Mouse (Mus musculus) ES-Bruce4 (cell line): Measurements from ENCODE around the gene Gm45716. TPM values are rescaled to one million over a fixed set of nuclear protein-coding genes. Genes with fewer than 3 reads are reported as not detected.

Experiments
- H3K27ac ChIP-seq: 2 replicates; pipeline ENCODE4 v1.5.1; 2012; ENCODE audit warnings: low read length, inconsistent platforms; ENCODE audit not compliant: insufficient read depth
- H3K27me3 ChIP-seq: 2 replicates; pipeline ENCODE4 v1.6.1; 2012; ENCODE audit warnings: mild to moderate bottlenecking, low read length, inconsistent platforms; ENCODE audit not compliant: control insufficient read depth, poor library complexity, insufficient read depth, severe bottlenecking
- H3K36me3 ChIP-seq: 2 replicates; pipeline ENCODE4 v1.6.1; 2012; ENCODE audit warnings: inconsistent platforms, mild to moderate bottlenecking, low read length, moderate library complexity; ENCODE audit not compliant: control insufficient read depth, poor library complexity, insufficient read depth, severe bottlenecking
- H3K4me1 ChIP-seq: one replicate; pipeline ENCODE4 v1.8.1; 2011; ENCODE audit warnings: low read length; ENCODE audit not compliant: control insufficient read depth, insufficient read depth
- H3K4me3 ChIP-seq: 2 replicates; pipeline ENCODE4 v1.5.1; 2011; ENCODE audit warnings: low read depth, mild to moderate bottlenecking, low read length
- H3K9ac ChIP-seq: 2 replicates; pipeline ENCODE4 v1.6.1; 2012; ENCODE audit warnings: low read depth, mild to moderate bottlenecking, inconsistent platforms; ENCODE audit not compliant: poor library complexity, severe bottlenecking
- H3K9me3 ChIP-seq: replicated peaks from 2 replicates; pipeline ENCODE4 v1.6.1; 2012; ENCODE audit warnings: mild to moderate bottlenecking, low read length, inconsistent platforms; ENCODE audit not compliant: control insufficient read depth, poor library complexity, insufficient read depth, severe bottlenecking
- CTCF ChIP-seq: IDR thresholded peaks from one replicate; pipeline ENCODE4 v1.8.1; 2011; ENCODE audit warnings: low read depth, low read length
- EP300 ChIP-seq: IDR thresholded peaks from 2 replicates; pipeline ENCODE4 v1.6.1; 2011; ENCODE audit warnings: low read depth, low read length; ENCODE audit not compliant: insufficient read depth
- POLR2A ChIP-seq: IDR thresholded peaks from one replicate; pipeline ENCODE4 v1.8.1; 2011; ENCODE audit warnings: low read length; ENCODE audit not compliant: insufficient read depth
- polyA plus RNA-seq: library from polyadenylated mRNA; stranded (reverse); fragments of >200 nt; gene quantifications from 2 replicates; pipeline ENCODE4 v1.2.4, GENCODE M21; 2011; ENCODE audit warnings: low read depth; ENCODE audit not compliant: missing spikeins, insufficient read depth, insufficient read length

The Gm45716 gene
- polyA plus RNA-seq, 1 experiment, result 1.8 TPM

GRCm38 (mm10) chr11:90224914-90225470 is 37.5 kb downstream of the Gm45716 start:
- Histone ChIP-seq H3K4me3 (no peak overlapping the region), H3K27ac (no peak overlapping the region), H3K4me1 (no peaks in the 10 kb centered on the region), H3K9ac (no peak overlapping the region), H3K9me3 (no peaks in the 10 kb centered on the region), H3K36me3 (no peaks in the 10 kb centered on the region), H3K27me3 (no peaks in the 10 kb centered on the region; the same call in 1 of the 2 replicates)
- TF ChIP-seq EP300, result no peak
- no peak for TF ChIP-seq CTCF
- no peak for TF ChIP-seq POLR2A

- H3K9me3 ChIP-seq, result no peaks in the 10 kb centered on the region
- H3K27me3 ChIP-seq, result no peaks in the 10 kb centered on the region
- no peak for TF ChIP-seq CTCF
- TF ChIP-seq POLR2A, result no peak
- TF ChIP-seq EP300, result no peak
- H3K27ac ChIP-seq, result no peak overlapping the region
- no peak overlapping the region for H3K9ac ChIP-seq
- H3K4me3 ChIP-seq, result no peak overlapping the region
- H3K4me1 ChIP-seq, result no peaks in the 10 kb centered on the region
- no peaks in the 10 kb centered on the region for H3K36me3 ChIP-seq
Observed at GRCm38 (mm10) chr11:90227000-90227922, 39.8 kb downstream of the Gm45716 start.

GRCm38 (mm10) chr11:90228251-90228949 is 40.9 kb downstream of the Gm45716 start:
- TF ChIP-seq POLR2A (no peak), EP300 (no peak), CTCF (no peak)
- H3K4me3 ChIP-seq, result no peak overlapping the region
- no peak overlapping the region for H3K27ac ChIP-seq
- H3K4me1 ChIP-seq, result no peaks in the 10 kb centered on the region
- no peaks in the 10 kb centered on the region for H3K27me3 ChIP-seq
- H3K9ac ChIP-seq, result no peak overlapping the region
- H3K9me3 ChIP-seq, result no peaks in the 10 kb centered on the region
- H3K36me3 ChIP-seq, result no peaks in the 10 kb centered on the region

- Histone ChIP-seq H3K9ac (no peak overlapping the region), H3K4me1 (no peaks in the 10 kb centered on the region), H3K36me3 (no peaks in the 10 kb centered on the region), H3K27ac (no peak overlapping the region), H3K27me3 (no peaks in the 10 kb centered on the region), H3K4me3 (no peak overlapping the region), H3K9me3 (no peaks in the 10 kb centered on the region)
- no peak for TF ChIP-seq POLR2A
- no peak for TF ChIP-seq EP300
- no peak for TF ChIP-seq CTCF
Observed at GRCm38 (mm10) chr11:90229800-90230199, 42.3 kb downstream of the Gm45716 start.

DNA sequence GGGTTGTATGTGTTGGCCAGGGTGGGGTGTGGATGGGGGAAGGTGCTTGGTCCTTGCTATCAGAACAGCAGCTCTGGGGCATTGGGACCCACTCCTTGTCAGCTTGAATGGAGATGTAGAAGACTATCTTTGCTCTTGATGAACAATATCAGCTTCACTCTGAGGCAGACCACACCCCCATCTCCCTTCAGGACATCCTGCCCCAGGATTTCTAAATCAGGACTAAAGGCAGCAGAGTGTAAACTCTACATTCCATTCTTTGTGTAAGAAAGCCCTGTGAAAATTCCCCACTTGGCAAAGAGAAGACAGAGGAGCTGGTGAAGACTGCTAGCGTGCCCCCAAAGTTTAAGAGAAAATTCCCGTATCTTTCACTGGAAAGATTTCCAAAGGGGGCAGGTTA is 43.2 kb downstream of the Gm45716 start:
- no peak overlapping the region for H3K27ac ChIP-seq
- no peak for TF ChIP-seq POLR2A
- no peak for TF ChIP-seq CTCF
- no peak for TF ChIP-seq EP300
- H3K4me3 ChIP-seq, result no peak overlapping the region
- no peaks in the 10 kb centered on the region for H3K4me1 ChIP-seq
- no peaks in the 10 kb centered on the region for H3K9me3 ChIP-seq
- no peaks in the 10 kb centered on the region for H3K27me3 ChIP-seq
- H3K36me3 ChIP-seq, result no peaks in the 10 kb centered on the region
- H3K9ac ChIP-seq, result no peak overlapping the region
